Mouse (Mus musculus) heart, postnatal 0 days (tissue): ENCODE measurements around the gene Crym. TPM values are rescaled to one million over a fixed set of nuclear protein-coding genes. Genes with fewer than 3 reads are reported as not detected.

Experiments used
- ATAC-seq: fragments of 200-750 bp; cut with Nextera tagmentation; 2 replicates; pipeline ENCODE4 v1.8.0; 2017; ENCODE audit warnings: low read depth, moderate number of reproducible peaks, moderate library complexity; ENCODE audit not compliant: insufficient read depth
- DNase-seq: peaks from one replicate; pipeline ENCODE4 v3.0.0-alpha.2; 2016; ENCODE audit warnings: low spot score
- H3K27ac ChIP-seq: fragments of 300-500 bp; sonication (generic); 2 replicates; pipeline ENCODE4 v1.5.1; 2014; ENCODE audit warnings: low read depth, mild to moderate bottlenecking
- H3K27me3 ChIP-seq: fragments of 300-500 bp; sonication (generic); 2 replicates; pipeline ENCODE4 v1.6.1; 2014; ENCODE audit warnings: low read length, mixed read lengths; ENCODE audit not compliant: control insufficient read depth, insufficient read depth
- H3K36me3 ChIP-seq: fragments of 300-500 bp; sonication (generic); replicated peaks from 2 replicates; pipeline ENCODE4 v1.6.1; 2014; ENCODE audit warnings: low read length, mixed read lengths; ENCODE audit not compliant: control insufficient read depth, insufficient read depth
- H3K4me1 ChIP-seq: fragments of 300-500 bp; sonication (generic); 2 replicates; pipeline ENCODE4 v1.6.1; 2014; ENCODE audit warnings: antibody characterized with exemption; ENCODE audit not compliant: control insufficient read depth, insufficient read depth
- H3K4me2 ChIP-seq: fragments of 300-500 bp; sonication (generic); 2 replicates; pipeline ENCODE4 v1.6.1; 2014; ENCODE audit warnings: low read depth, mild to moderate bottlenecking, low read length, moderate library complexity
- H3K4me3 ChIP-seq: fragments of 300-500 bp; sonication (generic); 2 replicates; pipeline ENCODE4 v1.5.1; 2014; ENCODE audit warnings: low read depth, low read length
- H3K9ac ChIP-seq: fragments of 300-500 bp; sonication (generic); replicated peaks from 2 replicates; pipeline ENCODE4 v1.6.1; 2014; ENCODE audit warnings: low read depth, low read length, mixed read lengths
- H3K9me3 ChIP-seq: fragments of 300-500 bp; sonication (generic); replicated peaks from 2 replicates; pipeline ENCODE4 v1.6.1; 2016; ENCODE audit warnings: low read length; ENCODE audit not compliant: control insufficient read depth
- CTCF ChIP-seq: IDR thresholded peaks from 2 replicates; pipeline ENCODE4 v1.5.1; 2016; ENCODE audit warnings: antibody characterized with exemption, control low read depth, low read depth
- EP300 ChIP-seq: IDR thresholded peaks from 2 replicates; pipeline ENCODE4 v1.6.1; 2016; ENCODE audit warnings: antibody characterized with exemption, low read depth
- WGBS: fragments of 180-500 bp; shearing (Covaris S2); extraction: QIAGEN DNeasy Blood & Tissue Kit; methylation state at CpG from one replicate; pipeline ENCODE4 v1.1.7; 2014; 5-methylcytosine and 5-hydroxymethylcytosine counted together
- polyA plus RNA-seq: library from polyadenylated mRNA; unstranded; fragments of >200 nt; fragmentation: Nextera tagmentation; extraction: Ambion mirVana; gene quantifications from 2 replicates; pipeline ENCODE4 v1.2.1, GENCODE M21; 2015
- total RNA-seq: library from RNA; depleted of rRNA; stranded (reverse); fragments of >200 nt; gene quantifications from 2 replicates; pipeline ENCODE4 v1.2.3, GENCODE M21; 2014; ENCODE audit warnings: low replicate concordance

Crym gene
- total and polyA plus RNA-seq, 2 experiments from 2014 or later, result 0.45 TPM; not detected in 1

- Histone ChIP-seq H3K27ac (no peak overlapping the region), H3K36me3 (no peaks in the 10 kb centered on the region), H3K4me3 (no peak overlapping the region), H3K4me2 (no peak overlapping the region), H3K4me1 (no peaks in the 10 kb centered on the region), H3K9me3 (no peaks in the 10 kb centered on the region), H3K9ac (no peak overlapping the region), H3K27me3 (no peaks in the 10 kb centered on the region)
- DNase-seq, result no peak
- 73% methylated on average over 11 of the region's 11 CpGs for WGBS
- no peak for TF ChIP-seq CTCF
- TF ChIP-seq EP300, result no peak
- no peak for ATAC-seq
These were observed 27.0 kb downstream of the Crym start for GRCm38 (mm10) chr7:120174723-120175504.

GRCm38 (mm10) chr7:120173603-120174244 lies 28.2 kb downstream of the Crym start, which contains the start of gene Anks4b:
Gene Anks4b, plus strand, starts transcription at chr7:120173858.
- WGBS, result 78% methylated on average over 10 of the region's 10 CpGs
- no peak for TF ChIP-seq CTCF
- no peak for TF ChIP-seq EP300
- H3K4me3 ChIP-seq, result no peak within 1 kb of the TSS
- no peak within 1 kb of the TSS for H3K4me2 ChIP-seq
- no peaks in the 10 kb centered on the region for H3K9me3 ChIP-seq
- ATAC-seq, result no peak
- no peak within 1 kb of the TSS for H3K27ac ChIP-seq
- no peaks in the 10 kb centered on the region for H3K36me3 ChIP-seq
- H3K4me1 ChIP-seq, result no peaks in the 10 kb centered on the region
- H3K27me3 ChIP-seq, result no peaks in the 10 kb centered on the region
- no peak for DNase-seq
- H3K9ac ChIP-seq, result no peak within 1 kb of the TSS

GRCm38 (mm10) chr7:120172188-120172700 lies 29.7 kb downstream of the Crym start:
- Histone ChIP-seq H3K27me3 (no peaks in the 10 kb centered on the region), H3K9ac (no peak overlapping the region), H3K9me3 (no peaks in the 10 kb centered on the region), H3K4me2 (no peak overlapping the region), H3K4me3 (no peak overlapping the region), H3K4me1 (no peaks in the 10 kb centered on the region), H3K36me3 (no peaks in the 10 kb centered on the region), H3K27ac (no peak overlapping the region)
- WGBS, result 71% methylated on average over 1 of the region's 1 CpGs
- ATAC-seq (no peak), DNase-seq (no peak)
- TF ChIP-seq CTCF (no peak), EP300 (no peak)

GRCm38 (mm10) chr7:120163581-120164251 lies 38.2 kb downstream of the Crym start:
- Histone ChIP-seq H3K9me3 (no peaks in the 10 kb centered on the region), H3K9ac (no peak overlapping the region), H3K4me2 (no peak overlapping the region), H3K36me3 (no peaks in the 10 kb centered on the region), H3K27me3 (no peaks in the 10 kb centered on the region), H3K4me3 (no peak overlapping the region), H3K27ac (no peak overlapping the region), H3K4me1 (no peaks in the 10 kb centered on the region)
- ATAC-seq (no peak), DNase-seq (no peak)
- 79% methylated on average over 11 of the region's 11 CpGs for WGBS
- no peak for TF ChIP-seq EP300

GRCm38 (mm10) chr7:120158121-120158613 lies 43.7 kb downstream of the Crym start:
- 36% methylated on average over 4 of the region's 4 CpGs for WGBS
- no peak for TF ChIP-seq EP300
- TF ChIP-seq CTCF, result no peak

More at GRCm38 (mm10) chr7:120158121-120158613, 43.7 kb downstream of the Crym start:
- H3K27me3 ChIP-seq, result no peaks in the 10 kb centered on the region
- H3K4me2 ChIP-seq, result no peak overlapping the region
- DNase-seq (no peak), ATAC-seq (no peak)
- no peaks in the 10 kb centered on the region for H3K4me1 ChIP-seq
- no peaks in the 10 kb centered on the region for H3K36me3 ChIP-seq
- no peak overlapping the region for H3K9ac ChIP-seq
- H3K27ac ChIP-seq, result no peak overlapping the region
- no peak overlapping the region for H3K4me3 ChIP-seq
- no peaks in the 10 kb centered on the region for H3K9me3 ChIP-seq
